Mouse (Mus musculus): ENCODE data around the gene Rabgap1l. TPM values are rescaled to one million over a fixed set of nuclear protein-coding genes. Genes with fewer than 3 reads are reported as not detected.

Rabgap1l gene
- polyA plus RNA-seq, 1 experiment = 13.8 TPM

DNA sequence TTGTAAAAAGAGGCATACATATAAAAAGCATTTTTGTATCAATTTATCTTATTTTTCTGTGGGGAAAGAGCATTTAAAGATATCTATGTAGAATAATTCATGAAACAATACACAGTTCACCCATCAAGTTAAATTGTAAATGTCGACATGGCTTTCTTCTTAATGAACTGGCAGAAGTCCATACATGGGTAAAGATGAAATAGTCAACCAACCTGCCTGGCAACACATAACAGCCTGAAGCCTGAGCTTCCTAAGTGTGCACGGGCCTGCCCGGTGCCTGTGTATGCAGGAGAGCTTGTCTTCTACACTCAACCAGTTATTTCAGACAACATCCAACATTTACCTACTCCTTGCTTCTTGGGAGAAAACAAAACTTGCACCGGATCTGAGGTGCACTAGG lies 458.2 kb downstream of the Rabgap1l start:
- no peak for DNase-seq (ENCODE audit: low read depth in 1 of 2, low spot score in 2 of 2)
- H3K4me3 ChIP-seq (ENCODE audit: extremely low read depth, insufficient read depth, insufficient read length) = no peak overlapping the region
- TF ChIP-seq POLR2A (IDR thresholded peaks at IDR 0.05; ENCODE audit: low read depth, low read length) = no peak
- no peak for TF ChIP-seq CTCF (IDR thresholded peaks at IDR 0.05; ENCODE audit: extremely low read depth, insufficient read depth, insufficient read length, insufficient replicate concordance)
- H3K36me3 ChIP-seq (ENCODE audit: control insufficient read depth, insufficient read depth, low read length) = no peaks in the 10 kb centered on the region
- H3K4me1 ChIP-seq (ENCODE audit: control insufficient read depth, insufficient read depth, insufficient read length) = no peaks in the 10 kb centered on the region
- H3K27ac ChIP-seq (ENCODE audit: insufficient read depth, low read length) = no peak overlapping the region
- H3K27me3 ChIP-seq (ENCODE audit: control insufficient read depth, insufficient read depth, low read length) = no peaks in the 10 kb centered on the region
- 93% methylated on average over 4 of the region's 4 CpGs for WGBS

DNA sequence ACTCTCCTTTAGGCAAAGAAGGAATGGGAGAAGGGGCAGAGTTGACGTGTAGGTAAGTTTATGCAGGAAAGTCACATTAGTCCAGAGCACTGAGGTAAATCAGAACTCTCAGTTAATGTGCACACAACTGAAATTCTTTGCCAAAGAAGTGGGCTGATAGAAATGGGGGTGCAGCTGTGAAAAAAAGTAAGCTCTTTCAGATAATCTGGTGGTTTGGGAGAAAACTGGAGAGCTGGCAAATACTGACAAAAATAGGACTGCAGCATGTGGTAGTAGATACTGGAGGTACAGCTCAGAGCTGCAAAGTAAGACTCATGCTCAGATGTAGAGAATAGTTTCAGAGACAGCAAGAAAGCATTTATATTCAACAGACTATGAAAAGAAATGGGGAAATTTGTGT lies 462.2 kb downstream of the Rabgap1l start:
- WGBS = 83% methylated on average over 1 of the region's 1 CpGs
- H3K27ac ChIP-seq (ENCODE audit: insufficient read depth, low read length) = no peak overlapping the region
- no peaks in the 10 kb centered on the region for H3K27me3 ChIP-seq (ENCODE audit: control insufficient read depth, insufficient read depth, low read length)
- no peaks in the 10 kb centered on the region for H3K36me3 ChIP-seq (ENCODE audit: control insufficient read depth, insufficient read depth, low read length)
- H3K4me1 ChIP-seq (ENCODE audit: control insufficient read depth, insufficient read depth, insufficient read length) = no peaks in the 10 kb centered on the region
- no peak for TF ChIP-seq CTCF (IDR thresholded peaks at IDR 0.05; ENCODE audit: extremely low read depth, insufficient read depth, insufficient read length, insufficient replicate concordance)
- TF ChIP-seq POLR2A (IDR thresholded peaks at IDR 0.05; ENCODE audit: low read depth, low read length) = no peak
- no peak for DNase-seq (ENCODE audit: low read depth in 1 of 2, low spot score in 2 of 2)
- no peak overlapping the region for H3K4me3 ChIP-seq (ENCODE audit: extremely low read depth, insufficient read depth, insufficient read length)

DNA sequence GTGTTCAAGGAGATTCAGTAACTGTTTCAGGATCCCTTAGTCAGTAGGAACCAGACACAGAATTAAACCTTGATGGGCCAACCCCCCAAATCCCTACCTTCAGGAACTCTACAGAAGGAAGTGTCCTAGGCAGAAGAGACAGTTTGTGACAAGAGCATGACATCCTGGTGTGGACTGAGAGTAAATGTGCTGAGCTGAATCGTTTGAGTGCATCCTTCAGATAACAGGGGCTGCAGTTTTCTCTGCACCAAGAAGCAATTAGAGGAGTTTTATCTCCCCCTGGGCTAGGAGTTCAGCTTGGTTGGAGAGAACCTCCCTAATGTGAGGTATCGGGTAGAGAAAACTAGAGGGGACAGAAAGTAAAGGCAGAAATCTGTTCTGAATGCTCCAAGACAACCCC lies 462.8 kb downstream of the Rabgap1l start:
- Histone ChIP-seq H3K4me1 (ENCODE audit: control insufficient read depth, insufficient read depth, insufficient read length) (no peaks in the 10 kb centered on the region), H3K36me3 (ENCODE audit: control insufficient read depth, insufficient read depth, low read length) (no peaks in the 10 kb centered on the region), H3K27ac (ENCODE audit: insufficient read depth, low read length) (no peak overlapping the region), H3K4me3 (ENCODE audit: extremely low read depth, insufficient read depth, insufficient read length) (no peak overlapping the region), H3K27me3 (ENCODE audit: control insufficient read depth, insufficient read depth, low read length) (no peaks in the 10 kb centered on the region)
- TF ChIP-seq CTCF (IDR thresholded peaks at IDR 0.05; ENCODE audit: extremely low read depth, insufficient read depth, insufficient read length, insufficient replicate concordance) (no peak), POLR2A (IDR thresholded peaks at IDR 0.05; ENCODE audit: low read depth, low read length) (no peak)
- 75% methylated on average over 2 of the region's 2 CpGs for WGBS
- DNase-seq (ENCODE audit: low read depth in 1 of 2, low spot score in 2 of 2) = no peak

DNA sequence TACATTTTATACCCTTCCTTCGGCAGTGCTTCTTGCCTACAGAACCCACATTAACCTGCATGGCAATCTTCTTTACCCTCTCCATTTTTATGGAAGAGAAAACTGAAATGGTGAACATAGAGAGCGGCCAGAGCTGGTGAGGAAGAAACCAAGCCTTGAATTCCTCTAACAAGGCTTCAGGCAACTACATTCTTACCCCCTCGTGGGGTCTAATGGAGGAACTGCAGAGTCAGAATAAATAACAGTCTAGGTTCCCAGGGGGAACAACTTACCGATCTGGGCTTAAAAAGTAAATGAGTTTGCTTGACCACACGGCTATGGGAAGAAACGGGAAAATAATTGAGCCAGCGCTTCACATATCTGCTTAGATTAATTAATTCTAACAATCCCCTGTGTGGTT lies 463.2 kb downstream of the Rabgap1l start:
- H3K4me3 ChIP-seq (ENCODE audit: extremely low read depth, insufficient read depth, insufficient read length) = no peak overlapping the region
- DNase-seq (ENCODE audit: low read depth in 1 of 2, low spot score in 2 of 2) = no peak
- H3K27me3 ChIP-seq (ENCODE audit: control insufficient read depth, insufficient read depth, low read length) = no peaks in the 10 kb centered on the region
- H3K36me3 ChIP-seq (ENCODE audit: control insufficient read depth, insufficient read depth, low read length) = no peaks in the 10 kb centered on the region
- H3K27ac ChIP-seq (ENCODE audit: insufficient read depth, low read length) = no peak overlapping the region
- no peaks in the 10 kb centered on the region for H3K4me1 ChIP-seq (ENCODE audit: control insufficient read depth, insufficient read depth, insufficient read length)
- 60% methylated on average over 7 of the region's 7 CpGs for WGBS
- TF ChIP-seq POLR2A (IDR thresholded peaks at IDR 0.05; ENCODE audit: low read depth, low read length) (no peak), CTCF (IDR thresholded peaks at IDR 0.05; ENCODE audit: extremely low read depth, insufficient read depth, insufficient read length, insufficient replicate concordance) (no peak)

DNA sequence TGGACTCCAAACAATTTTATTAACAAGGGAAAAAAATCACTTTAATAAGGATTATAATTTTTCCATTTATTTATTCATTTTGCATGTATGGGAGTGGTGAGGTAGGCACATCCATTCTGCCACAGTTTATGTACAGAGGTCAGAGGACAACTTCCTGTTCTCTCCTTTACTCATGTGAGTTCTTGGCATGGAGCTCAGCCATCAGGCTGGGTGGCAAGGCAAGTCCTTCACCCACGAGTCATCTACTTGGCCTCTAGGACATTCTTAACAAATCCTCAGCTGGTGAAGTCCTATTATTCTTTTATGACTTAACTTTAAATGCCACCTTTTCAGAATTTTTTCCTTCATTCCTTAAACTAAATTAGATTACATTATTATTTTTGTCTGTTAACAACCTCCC lies 465.5 kb downstream of the Rabgap1l start:
- Histone ChIP-seq H3K36me3 (ENCODE audit: control insufficient read depth, insufficient read depth, low read length) (no peaks in the 10 kb centered on the region), H3K27me3 (ENCODE audit: control insufficient read depth, insufficient read depth, low read length) (no peaks in the 10 kb centered on the region), H3K27ac (ENCODE audit: insufficient read depth, low read length) (no peak overlapping the region), H3K4me1 (ENCODE audit: control insufficient read depth, insufficient read depth, insufficient read length) (no peaks in the 10 kb centered on the region), H3K4me3 (ENCODE audit: extremely low read depth, insufficient read depth, insufficient read length) (no peak overlapping the region)
- WGBS = 71% methylated on average over 1 of the region's 1 CpGs
- DNase-seq (ENCODE audit: low read depth in 1 of 2, low spot score in 2 of 2) = no peak
- TF ChIP-seq POLR2A (IDR thresholded peaks at IDR 0.05; ENCODE audit: low read depth, low read length) (no peak), CTCF (IDR thresholded peaks at IDR 0.05; ENCODE audit: extremely low read depth, insufficient read depth, insufficient read length, insufficient replicate concordance) (no peak)

DNA sequence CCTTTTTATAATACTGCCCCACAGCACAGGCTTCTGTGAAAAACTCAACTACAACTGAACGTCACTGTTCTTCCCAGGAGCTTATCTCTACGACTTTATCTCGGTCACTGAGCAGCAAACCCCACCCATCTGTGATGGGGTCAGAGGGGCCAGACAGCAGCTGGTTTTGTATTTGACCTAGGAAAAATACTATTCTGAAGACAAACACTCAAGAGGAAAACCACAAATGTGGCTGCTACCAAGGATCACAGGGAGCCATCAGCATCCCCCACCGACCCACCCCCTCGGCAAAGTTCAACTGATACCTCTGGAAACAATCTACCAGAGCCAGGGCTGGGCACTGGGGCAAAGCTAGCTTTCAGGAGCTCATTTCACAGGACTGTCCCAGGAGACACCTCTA lies 467.5 kb downstream of the Rabgap1l start:
- Histone ChIP-seq H3K36me3 (ENCODE audit: control insufficient read depth, insufficient read depth, low read length) (no peaks in the 10 kb centered on the region), H3K27ac (ENCODE audit: insufficient read depth, low read length) (no peak overlapping the region), H3K27me3 (ENCODE audit: control insufficient read depth, insufficient read depth, low read length) (no peaks in the 10 kb centered on the region), H3K4me3 (ENCODE audit: extremely low read depth, insufficient read depth, insufficient read length) (no peak overlapping the region), H3K4me1 (ENCODE audit: control insufficient read depth, insufficient read depth, insufficient read length) (no peaks in the 10 kb centered on the region)
- DNase-seq (ENCODE audit: low read depth in 1 of 2, low spot score in 2 of 2) = no peak
- 37% methylated on average over 5 of the region's 5 CpGs for WGBS
- TF ChIP-seq CTCF (IDR thresholded peaks at IDR 0.05; ENCODE audit: extremely low read depth, insufficient read depth, insufficient read length, insufficient replicate concordance) (no peak), POLR2A (IDR thresholded peaks at IDR 0.05; ENCODE audit: low read depth, low read length) (no peak)

DNA sequence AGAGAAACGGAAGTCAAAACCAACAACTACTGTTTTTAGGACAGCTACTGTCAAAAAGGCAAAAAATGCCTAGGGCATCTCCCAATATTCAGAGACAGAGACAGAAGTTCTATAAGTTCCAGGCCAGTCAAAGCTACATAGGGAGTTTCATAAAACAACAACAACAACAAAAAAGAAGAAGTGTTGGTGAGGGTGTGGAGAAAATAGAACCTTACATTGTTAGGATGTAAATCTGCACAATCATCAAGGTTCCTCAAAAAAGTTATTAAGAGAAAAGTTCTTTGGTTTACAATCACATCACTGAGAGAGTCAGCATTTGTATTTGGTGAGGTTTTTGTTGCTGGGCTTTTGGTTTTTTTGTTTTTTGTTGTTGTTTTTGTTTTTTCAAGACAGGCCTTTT lies 472.3 kb downstream of the Rabgap1l start:
- H3K4me1 ChIP-seq (ENCODE audit: control insufficient read depth, insufficient read depth, insufficient read length) = no peaks in the 10 kb centered on the region
- H3K27ac ChIP-seq (ENCODE audit: insufficient read depth, low read length) = no peak overlapping the region
- WGBS = 78% methylated on average over 1 of the region's 1 CpGs
- no peaks in the 10 kb centered on the region for H3K36me3 ChIP-seq (ENCODE audit: control insufficient read depth, insufficient read depth, low read length)
- no peak overlapping the region for H3K4me3 ChIP-seq (ENCODE audit: extremely low read depth, insufficient read depth, insufficient read length)
- no peak for TF ChIP-seq CTCF (IDR thresholded peaks at IDR 0.05; ENCODE audit: extremely low read depth, insufficient read depth, insufficient read length, insufficient replicate concordance)
- no peak for TF ChIP-seq POLR2A (IDR thresholded peaks at IDR 0.05; ENCODE audit: low read depth, low read length)
- no peak for DNase-seq (ENCODE audit: low read depth in 1 of 2, low spot score in 2 of 2)
- H3K27me3 ChIP-seq (ENCODE audit: control insufficient read depth, insufficient read depth, low read length) = no peaks in the 10 kb centered on the region

Data from spleen, adult 2 months (tissue).